Mouse (Mus musculus): ENCODE results near the gene Ppp6r2.

DNA sequence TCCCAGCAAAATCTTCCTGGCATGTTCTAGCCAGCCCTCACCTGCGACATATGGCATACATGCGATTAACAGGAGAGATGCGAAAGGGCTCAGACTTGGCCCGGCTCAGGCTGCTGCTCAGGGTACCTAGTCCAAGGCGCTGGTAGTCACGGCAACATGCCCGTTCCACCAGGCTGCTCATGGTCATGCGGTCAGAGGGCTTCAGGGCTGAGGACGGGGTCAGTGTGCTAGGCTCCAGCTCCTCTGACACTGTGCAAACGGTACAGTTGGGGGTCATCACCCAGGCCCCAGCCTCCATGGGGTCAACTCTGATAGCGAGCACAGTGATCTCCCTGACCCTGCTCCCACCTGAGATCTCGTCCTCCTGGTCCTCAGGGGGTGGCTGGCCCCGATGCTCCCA, 88.8 kb downstream of the Ppp6r2 start:
- TF ChIP-seq CTCF (IDR thresholded peaks at IDR 0.05; ENCODE audit: low read depth) (no peak), EP300 (IDR thresholded peaks at IDR 0.05; ENCODE audit: low read depth) (no peak)

Data from heart, postnatal 0 days (tissue).